Mouse (Mus musculus) MEL (cell line): Measurements from ENCODE around the gene Dcdc2b.

Experiments used
- CHD1 ChIP-seq: IDR thresholded peaks from 2 replicates; pipeline ENCODE4 v1.6.1; 2012; ENCODE audit warnings: low read depth, mild to moderate bottlenecking, inconsistent platforms, low read length, improper control_type of control experiment
- CTCF ChIP-seq, 3 experiments: IDR thresholded peaks in 2 of 3; conservative IDR thresholded peaks in 1 of 3; 2 replicates each; pipeline ENCODE4 v1.5.1; 2011 to 2012; ENCODE audit warnings: low read length in 3 of 3, low read depth in 2 of 3, mild to moderate bottlenecking in 2 of 3, improper control_type of control experiment in 1 of 3, inconsistent platforms in 1 of 3, mixed read lengths in 1 of 3, moderate library complexity in 1 of 3; ENCODE audit not compliant: control insufficient read depth in 1 of 3, insufficient read depth in 1 of 3, poor library complexity in 1 of 3, severe bottlenecking in 1 of 3
- ELF1 ChIP-seq: IDR thresholded peaks from 2 replicates; pipeline ENCODE4 v1.6.1; 2014; ENCODE audit warnings: low read depth, mild to moderate bottlenecking, inconsistent platforms, low read length, improper control_type of control experiment, moderate library complexity
- GABPA ChIP-seq: IDR thresholded peaks from 2 replicates; pipeline ENCODE4 v1.6.1; 2012; ENCODE audit warnings: low read depth, mild to moderate bottlenecking, inconsistent platforms, low read length, improper control_type of control experiment, moderate library complexity
- GATA1 ChIP-seq: IDR thresholded peaks from 2 replicates; pipeline ENCODE4 v1.6.1; 2011; ENCODE audit warnings: low read depth, low read length, improper control_type of control experiment
- MAFK ChIP-seq: IDR thresholded peaks from 2 replicates; pipeline ENCODE4 v1.6.1; 2011; ENCODE audit warnings: low read depth, mild to moderate bottlenecking, low read length, improper control_type of control experiment, borderline replicate concordance
- MXI1 ChIP-seq: IDR thresholded peaks from 2 replicates; pipeline ENCODE4 v1.6.1; 2011; ENCODE audit warnings: mild to moderate bottlenecking, low read depth, low read length, improper control_type of control experiment
- MYC ChIP-seq: IDR thresholded peaks from 2 replicates; pipeline ENCODE4 v1.6.1; 2011; ENCODE audit warnings: low read depth, mild to moderate bottlenecking, low read length, improper control_type of control experiment, moderate library complexity
- NELFE ChIP-seq: IDR thresholded peaks from 2 replicates; pipeline ENCODE4 v1.6.1; 2011; ENCODE audit warnings: low read depth, low read length, improper control_type of control experiment
- POLR2A ChIP-seq, 2 experiments: IDR thresholded peaks; 2 replicates each; pipeline ENCODE4 v1.6.1; 2011 to 2012; ENCODE audit warnings: low read length in 2 of 2, mild to moderate bottlenecking in 2 of 2, control low read depth in 1 of 2, improper control_type of control experiment in 1 of 2, low read depth in 1 of 2, moderate library complexity in 1 of 2; ENCODE audit not compliant: control insufficient read depth in 1 of 2, insufficient read depth in 1 of 2, poor library complexity in 1 of 2
- POLR2AphosphoS5 ChIP-seq: IDR thresholded peaks from 2 replicates; pipeline ENCODE4 v1.6.1; 2012; ENCODE audit warnings: low read depth, borderline replicate concordance, mild to moderate bottlenecking, inconsistent platforms, low read length, moderate library complexity, mixed read lengths
- RCOR1 ChIP-seq: IDR thresholded peaks from 2 replicates; pipeline ENCODE4 v1.6.1; 2012; ENCODE audit warnings: low read depth, mild to moderate bottlenecking, inconsistent platforms, low read length, improper control_type of control experiment
- SIN3A ChIP-seq: IDR thresholded peaks from 2 replicates; pipeline ENCODE4 v1.6.1; 2012; ENCODE audit warnings: low read length, improper control_type of control experiment, inconsistent platforms
- SMC3 ChIP-seq: IDR thresholded peaks from 2 replicates; pipeline ENCODE4 v1.6.1; 2011; ENCODE audit warnings: low read depth, low read length, improper control_type of control experiment

- TF ChIP-seq ELF1 = no peak
- TF ChIP-seq NELFE = no peak
- TF ChIP-seq SIN3A = no peak
- TF ChIP-seq GABPA = no peak
- TF ChIP-seq SMC3 = no peak
- no peak for TF ChIP-seq GATA1
- no peak for TF ChIP-seq RCOR1
- no peak for TF ChIP-seq POLR2AphosphoS5
- TF ChIP-seq CTCF (IDR thresholded peaks at IDR 0.05 in 2 of 3, conservative IDR thresholded peaks at IDR 0.05 in 1 of 3; ENCODE audit: control insufficient read depth in 1 of 3, insufficient read depth in 1 of 3, low read depth in 2 of 3, low read length in 3 of 3, poor library complexity in 1 of 3, severe bottlenecking in 1 of 3) = no peak
- no peak for TF ChIP-seq CHD1
- TF ChIP-seq MYC = no peak
- TF ChIP-seq MXI1 = no peak
- no peak for TF ChIP-seq MAFK
- no peak for TF ChIP-seq POLR2A (IDR thresholded peaks at IDR 0.05; ENCODE audit: control insufficient read depth in 1 of 2, insufficient read depth in 1 of 2, low read depth in 1 of 2, low read length in 2 of 2, poor library complexity in 1 of 2)
Measured at GRCm38 (mm10) chr4:129588865-129589264, 25.2 kb downstream of the Dcdc2b start.
